Mouse (Mus musculus): Measurements from ENCODE around the gene Olfr12.

Olfr12 gene

DNA sequence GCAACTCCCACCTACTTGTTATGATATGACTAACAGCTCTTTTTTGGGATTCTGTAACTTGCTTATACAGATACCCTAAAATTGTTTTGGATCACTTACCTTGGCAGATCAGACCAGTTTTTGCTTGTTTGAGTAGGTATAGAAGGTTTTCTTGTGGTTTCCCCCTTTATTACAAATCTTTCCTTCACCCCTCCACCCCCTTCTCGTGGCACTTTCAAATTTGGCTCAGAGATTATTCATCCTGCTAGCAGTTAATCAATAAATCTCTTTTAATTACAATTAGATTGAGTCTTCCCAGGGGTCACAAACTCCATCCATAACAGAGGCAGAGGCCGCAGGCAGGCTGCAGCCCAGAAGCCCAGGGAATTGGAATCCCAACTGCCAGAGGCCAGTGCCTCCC lies at the start of gene Olfr12:
Olfr12 (plus strand) TSS at position 301 of the 400 bp plus-strand sequence.
- no peak for DNase-seq

DNA sequence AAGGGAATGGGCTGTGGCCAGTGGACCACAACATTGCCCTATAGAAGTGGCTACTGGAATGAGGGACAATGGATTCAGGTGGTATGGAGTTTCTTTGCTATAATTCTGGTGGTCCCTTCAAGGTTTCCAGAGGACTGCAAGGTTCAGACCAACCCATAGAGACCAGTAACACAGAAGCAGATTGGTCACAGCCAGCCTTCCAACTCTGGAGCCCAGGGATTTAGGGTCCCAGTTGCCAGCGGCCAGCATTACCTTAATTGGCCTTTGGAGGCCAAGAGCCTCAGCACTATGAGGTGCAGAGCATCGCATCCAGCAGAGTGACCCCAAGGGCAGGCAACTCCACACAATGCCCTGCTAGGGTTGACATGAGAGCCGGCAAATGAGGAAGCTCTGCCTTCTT lies 46.6 kb upstream of the Olfr12 start, which contains the start of gene Olfr1413:
Olfr1413 (plus strand) TSS at position 301 of the 400 bp plus-strand sequence.
- no peak for DNase-seq

DNA sequence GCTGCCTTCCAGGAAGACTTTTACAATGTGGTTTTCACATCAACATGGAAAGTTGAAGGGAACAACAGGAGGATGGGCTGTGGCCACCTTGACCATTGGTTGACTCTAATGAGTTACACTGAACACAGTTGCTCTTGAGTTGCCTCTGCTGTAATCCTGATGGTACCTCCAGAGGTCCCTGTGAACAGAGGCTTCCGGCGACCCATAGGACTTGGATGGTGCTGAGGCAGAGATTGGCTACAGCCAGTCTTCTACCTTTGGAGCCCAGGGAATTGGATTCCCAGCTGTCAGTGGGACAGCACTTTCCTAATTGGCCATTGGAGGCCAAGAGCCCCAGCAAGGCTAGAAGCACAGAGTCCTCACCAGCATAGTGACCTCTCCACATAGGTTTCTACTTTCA lies 32.1 kb upstream of the Olfr12 start, which contains the start of gene Olfr1412:
Olfr1412 (plus strand) TSS at position 301 of the 400 bp plus-strand sequence.
- DNase-seq = no peak

DNA sequence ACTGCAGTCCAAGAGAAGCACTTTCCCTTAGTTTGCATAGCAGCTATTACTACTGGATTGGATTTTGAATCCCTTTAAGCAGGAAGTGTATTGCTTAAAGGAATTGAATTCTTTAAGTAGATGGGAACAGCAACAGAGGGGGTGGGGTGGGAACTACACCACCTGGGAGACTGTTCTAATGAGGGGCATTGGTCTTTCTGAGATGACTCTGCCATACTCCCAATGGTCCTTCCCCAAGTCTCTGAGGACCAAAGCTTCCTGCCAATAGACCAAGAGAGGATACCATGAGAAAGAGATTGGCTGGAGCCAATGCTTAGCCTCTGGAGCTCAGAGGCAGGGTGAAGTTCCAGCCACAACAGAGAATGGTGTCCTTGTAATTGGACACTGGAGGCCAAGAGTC lies 23.5 kb upstream of the Olfr12 start, which contains the start of gene Olfr1411:
Olfr1411 (plus strand) TSS at position 301 of the 400 bp plus-strand sequence.
- DNase-seq = no peak

DNA sequence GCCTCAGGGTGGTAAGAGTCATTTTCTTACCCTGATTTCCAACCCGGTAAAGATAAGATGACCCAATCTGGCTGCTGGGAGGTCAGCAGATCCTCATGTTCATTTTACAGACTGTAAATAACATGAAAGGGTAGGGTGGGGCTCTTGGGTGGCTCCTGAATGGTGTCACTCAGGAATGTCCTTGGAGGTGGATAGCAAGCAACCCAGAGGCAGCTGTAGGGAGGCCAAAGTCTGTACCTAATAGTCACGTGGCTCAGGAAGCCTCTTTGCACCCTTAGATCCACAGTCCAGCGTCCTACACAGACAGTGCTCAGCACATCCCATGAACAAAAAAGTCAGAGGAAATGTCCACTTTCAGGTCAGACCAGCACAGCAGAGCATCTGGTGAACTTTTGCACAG lies 21.6 kb upstream of the Olfr12 start:
- DNase-seq = no peak

DNA sequence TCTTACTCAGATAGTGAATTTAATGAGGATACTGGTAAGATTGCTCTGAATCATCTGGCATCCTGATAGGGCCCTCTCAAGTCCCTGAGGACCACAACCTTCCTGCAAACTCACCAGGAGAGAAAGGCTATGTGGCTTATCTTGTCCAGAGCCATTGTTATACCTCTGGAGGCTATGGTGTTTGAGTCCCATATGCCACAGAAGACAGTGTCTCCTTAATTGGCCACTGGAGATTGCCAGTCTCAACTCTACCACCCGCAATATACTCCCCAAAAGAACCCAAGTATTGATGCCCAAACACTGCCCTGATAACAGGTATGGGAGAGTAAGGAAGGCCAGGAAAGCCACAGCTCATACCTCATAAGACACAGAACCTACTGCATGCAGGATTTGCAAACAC lies 12.1 kb upstream of the Olfr12 start, which contains the start of gene Olfr1410:
Olfr1410 (plus strand) TSS at position 301 of the 400 bp plus-strand sequence.
- DNase-seq = no peak

DNA sequence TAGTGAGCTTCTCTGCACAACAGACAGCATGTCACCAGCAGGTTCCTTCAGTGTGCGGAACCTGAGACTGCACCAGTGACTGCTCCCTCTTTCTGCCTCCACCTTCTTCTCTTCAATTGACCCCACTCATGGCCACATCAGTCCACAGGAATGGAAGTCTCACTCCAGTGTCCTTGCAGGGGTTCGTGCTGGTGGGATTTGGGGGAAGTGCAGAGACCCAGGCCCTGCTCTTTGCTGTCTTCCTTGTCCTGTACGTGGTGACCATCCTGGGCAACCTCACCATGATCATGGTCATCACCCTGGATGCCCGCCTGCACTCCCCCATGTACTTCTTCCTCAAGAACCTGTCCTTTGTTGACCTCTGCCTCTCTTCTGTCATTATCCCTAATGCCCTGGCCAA lies 9.9 kb upstream of the Olfr12 start:
- DNase-seq = no peak

DNA sequence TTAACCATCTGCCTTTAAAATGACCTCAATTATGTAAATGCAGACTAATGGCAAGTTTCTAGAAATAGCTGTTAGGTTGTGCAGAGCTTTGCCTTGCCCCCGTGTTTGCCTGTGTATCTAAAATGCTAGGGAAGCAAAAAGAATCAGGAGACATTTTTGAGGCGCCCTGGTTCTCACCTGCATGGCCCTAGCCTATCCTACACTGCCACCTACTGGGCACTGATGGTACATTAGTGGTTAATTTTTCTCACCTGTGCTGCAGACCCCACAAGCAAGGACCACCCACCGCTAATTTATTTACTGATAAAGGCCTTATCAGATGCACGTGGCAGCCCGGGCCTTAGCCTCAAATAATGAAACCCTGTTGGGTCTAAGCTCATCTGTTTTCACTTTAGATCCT lies 6.6 kb upstream of the Olfr12 start:
- peak; percentile 62 for DNase-seq

DNA sequence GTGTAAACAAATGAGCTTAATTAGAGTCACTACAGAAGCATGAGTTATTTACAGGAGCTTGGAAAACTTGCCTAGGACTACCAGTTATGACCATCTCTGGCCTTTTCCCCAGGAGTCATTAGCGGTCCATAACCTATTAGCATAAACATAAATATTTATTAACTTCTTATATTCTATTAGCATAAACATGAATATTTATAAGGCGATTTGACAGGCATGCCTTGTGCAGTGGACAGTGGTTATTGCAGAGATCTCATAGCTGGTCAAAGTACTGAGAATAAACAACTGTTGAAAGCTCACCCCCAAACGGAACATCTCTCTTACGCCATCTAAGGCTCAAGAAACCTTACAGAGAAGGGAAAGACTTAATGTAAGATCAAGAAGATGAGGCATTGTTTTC lies 4.4 kb upstream of the Olfr12 start:
- no peak for DNase-seq

DNA sequence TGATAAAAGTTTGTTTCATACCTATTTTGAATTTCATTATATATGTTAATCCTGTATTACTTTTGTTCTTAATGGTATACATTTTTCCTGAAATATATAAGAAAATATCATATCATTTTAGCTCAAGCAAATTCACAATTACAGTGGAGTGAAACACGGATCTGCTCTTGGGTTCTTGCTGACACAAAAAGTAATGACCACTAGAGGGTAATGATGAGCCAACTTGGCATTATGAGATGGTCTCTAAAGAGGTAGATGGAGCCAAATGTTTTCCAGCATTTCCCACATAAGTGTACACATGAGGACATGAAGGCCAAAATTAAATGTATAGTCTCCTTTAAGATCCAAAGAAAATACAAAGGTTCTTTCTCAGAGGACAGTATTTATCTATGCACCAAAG lies 3.1 kb upstream of the Olfr12 start:
- peak; percentile 15 for DNase-seq

DNA sequence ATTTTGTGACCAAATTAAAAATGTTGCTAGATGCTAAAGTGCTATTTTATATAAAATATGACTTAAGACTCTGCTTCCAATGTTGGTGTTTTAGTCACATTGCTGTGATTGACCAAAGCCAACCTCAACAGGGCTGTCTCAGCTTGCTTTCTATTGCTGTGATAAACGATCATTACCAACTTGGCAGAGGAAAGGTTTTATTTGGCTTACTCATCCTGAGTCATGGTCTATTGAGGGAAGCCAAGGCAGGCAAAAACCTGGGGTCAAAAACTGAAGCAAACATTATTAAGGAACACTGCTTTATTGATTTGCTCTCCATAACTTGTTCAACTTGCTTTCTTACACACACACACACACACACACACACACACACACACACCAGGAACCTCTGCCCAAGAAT lies 1.5 kb upstream of the Olfr12 start:
- no peak for DNase-seq

DNA sequence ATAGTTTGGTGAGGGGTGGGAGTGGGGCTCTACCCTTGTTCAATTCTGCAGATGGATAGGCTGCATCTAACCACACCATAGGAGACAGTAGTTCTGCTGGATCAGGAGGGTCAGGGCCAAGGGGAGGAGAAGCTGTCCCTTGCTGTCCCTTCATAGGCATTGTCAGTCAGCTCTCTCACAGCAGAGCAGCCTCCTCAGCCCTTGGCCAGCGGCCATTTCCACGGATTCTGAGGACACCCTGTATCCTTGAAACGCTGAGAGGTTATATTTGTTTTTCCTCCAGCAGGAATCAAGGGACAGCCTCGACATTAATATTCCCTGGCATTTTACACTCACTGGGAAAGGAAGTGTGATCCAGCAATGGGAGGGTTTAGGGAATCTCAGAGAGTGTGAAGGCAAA lies 772 bp downstream of the Olfr12 start:
- no peak for DNase-seq

DNA sequence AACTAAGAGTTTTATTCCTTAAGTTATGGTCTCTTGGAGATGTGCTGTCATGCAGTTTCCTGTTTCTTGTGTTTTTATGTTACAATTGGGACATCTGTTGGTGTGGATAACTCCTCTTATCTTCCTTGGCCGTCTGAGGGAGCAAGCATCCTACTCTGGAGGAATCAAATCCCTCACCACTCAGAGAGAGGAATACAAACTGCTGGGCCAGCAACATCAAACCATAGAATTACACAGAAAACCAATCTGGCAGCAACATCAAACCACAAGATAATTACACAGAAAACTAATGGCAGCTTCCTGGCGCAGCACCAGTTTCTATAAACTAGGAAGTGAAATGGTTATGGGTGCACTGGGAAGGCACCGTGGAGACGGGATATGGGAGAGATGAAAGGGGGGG lies 10.6 kb downstream of the Olfr12 start:
- no peak for DNase-seq

DNA sequence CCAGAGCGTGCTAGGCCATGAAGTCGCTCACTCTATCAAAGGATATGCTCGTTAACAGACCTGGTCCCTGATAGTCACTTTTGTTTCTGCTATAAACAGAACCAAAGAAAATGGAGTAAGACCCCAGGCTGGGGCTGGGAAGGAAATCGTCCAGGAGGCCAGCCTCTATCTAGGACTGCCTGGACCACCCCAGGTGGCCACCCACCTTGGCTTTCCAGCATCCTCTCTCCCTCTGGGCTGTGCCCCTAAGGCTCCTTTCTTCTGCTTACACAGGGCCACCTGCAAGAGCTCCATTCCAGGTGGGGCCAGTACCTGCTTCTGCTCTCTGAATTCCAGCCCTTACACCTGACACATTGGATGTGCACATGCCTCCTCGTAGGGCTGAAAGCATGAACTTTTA lies 14.6 kb downstream of the Olfr12 start:
- no peak for DNase-seq

DNA sequence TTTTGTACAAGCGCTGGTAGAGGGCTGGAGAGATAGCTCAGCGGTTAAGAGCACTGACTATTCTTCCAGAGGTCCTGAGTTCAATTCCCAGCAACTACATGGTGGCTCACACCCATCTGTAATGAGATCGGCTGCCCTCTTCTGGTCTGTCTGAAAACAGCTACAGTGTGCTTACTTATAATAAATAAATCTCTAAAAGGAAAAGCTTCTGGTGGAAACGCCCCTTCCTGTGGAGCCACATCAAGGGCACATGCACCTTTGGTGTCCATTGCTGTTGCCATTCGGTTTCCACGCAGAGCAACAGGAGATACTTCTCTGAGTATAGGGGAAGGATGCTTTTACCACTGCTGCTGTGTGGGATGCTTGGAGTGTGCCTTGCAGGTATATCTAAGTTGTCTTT lies 15.4 kb downstream of the Olfr12 start:
- DNase-seq = no peak

DNA sequence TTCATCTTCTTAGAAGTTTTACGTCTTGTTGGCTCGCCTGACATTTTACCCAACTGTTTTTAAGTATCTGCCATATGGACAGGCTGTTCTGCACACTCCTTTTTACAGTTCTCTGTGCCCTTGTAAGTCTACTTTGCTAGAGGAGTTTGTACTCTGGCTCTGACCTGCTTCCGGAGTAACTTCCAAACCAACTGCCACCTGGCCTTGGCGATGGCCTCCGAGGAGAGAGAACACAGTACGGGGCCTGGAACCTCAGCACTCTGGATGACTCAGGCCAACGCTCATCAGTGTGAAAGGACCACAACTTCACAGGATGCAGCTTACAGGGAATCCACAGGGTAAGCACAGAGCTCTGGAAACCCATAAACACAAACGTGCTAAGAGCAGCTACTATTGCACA lies 16.1 kb downstream of the Olfr12 start:
- no peak for DNase-seq

DNA sequence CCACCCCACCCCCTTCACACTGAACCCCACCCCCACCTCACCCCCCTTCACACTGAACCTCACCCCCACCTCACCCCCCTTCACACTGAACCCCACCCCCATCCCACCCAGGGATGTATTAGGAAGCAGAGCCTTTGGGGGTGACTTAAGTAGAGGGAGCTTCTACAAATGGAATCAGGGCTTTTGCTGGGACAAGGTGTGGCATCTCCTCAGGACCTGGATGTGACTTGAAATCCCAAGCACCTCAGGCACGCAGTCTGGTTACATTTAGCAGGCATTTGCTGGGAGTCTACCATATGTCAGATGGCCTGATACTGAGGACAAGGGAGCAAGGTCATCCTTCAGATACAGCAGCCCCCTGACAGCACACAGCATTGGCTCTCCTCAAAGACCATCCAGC lies 17.0 kb downstream of the Olfr12 start:
- no peak for DNase-seq

DNA sequence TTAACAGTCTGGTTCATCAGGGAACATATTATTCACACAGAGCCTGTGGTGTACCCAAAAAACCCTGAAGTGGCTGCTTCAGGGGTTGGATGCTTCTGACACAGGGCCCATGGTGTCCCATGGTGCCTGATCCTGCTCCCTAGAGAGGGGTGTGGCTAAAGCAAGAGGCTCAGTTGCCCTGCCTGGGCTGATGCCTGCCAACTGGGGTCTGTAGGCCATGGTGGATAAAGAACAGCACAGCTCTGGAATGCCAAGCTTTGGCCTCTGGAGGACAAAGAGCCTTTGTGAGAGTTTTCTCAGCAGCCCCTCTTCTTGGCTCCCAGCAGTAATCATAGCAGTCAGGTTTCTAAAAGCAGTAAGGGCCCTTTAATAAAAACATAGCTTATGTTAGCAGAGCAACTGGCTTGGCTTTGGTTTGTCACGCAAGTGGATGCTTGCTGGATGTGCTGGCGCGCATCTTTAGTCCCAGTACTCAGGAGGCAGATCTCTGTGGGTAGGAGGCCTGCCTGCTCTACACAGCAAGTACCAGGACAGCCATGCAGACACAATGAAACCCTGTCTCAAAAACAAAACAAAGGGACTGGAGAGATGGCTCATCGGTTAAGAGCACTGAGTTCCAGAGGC lies 17.5 kb downstream of the Olfr12 start:
- no peak for DNase-seq

DNA sequence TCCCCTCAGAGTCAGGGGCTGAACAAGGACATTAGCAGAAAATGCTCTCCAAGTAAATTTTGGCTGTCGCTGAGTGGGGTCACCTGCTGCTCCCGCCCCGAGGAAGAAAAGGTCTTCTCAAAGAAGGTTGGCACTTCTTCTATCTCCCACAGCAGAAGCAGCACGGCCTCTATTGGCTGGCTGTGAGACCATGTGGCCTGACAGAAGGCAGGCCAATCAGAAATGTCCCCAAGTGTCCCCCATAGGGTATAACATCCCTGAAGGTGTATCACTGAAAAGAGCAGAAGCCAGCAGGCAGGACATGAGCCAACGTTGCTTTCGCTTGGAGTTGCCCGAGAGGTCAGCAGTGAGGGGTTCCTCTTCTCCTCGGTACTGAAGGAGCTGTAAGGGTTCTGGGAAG lies 18.4 kb downstream of the Olfr12 start:
- DNase-seq = no peak

DNA sequence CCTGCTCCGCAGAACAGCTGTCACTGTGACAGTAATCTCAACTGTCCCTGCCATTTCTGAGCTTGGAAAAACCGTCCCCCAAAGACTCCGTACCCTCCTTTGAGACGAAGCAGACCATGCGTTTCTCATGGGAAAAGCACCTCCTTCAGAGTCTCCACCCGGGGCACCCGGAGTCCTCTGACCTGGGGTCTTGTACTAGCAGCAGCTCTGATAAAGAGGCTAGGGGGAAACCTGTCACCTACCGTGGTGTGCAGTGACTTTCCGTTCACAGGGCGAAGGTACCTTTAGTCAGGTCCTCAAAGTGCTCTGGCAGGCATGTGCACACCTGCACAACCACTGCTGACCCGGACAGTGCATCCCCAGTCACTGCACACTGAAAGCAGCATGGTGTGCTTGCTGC lies 19.1 kb downstream of the Olfr12 start:
- DNase-seq = no peak

DNA sequence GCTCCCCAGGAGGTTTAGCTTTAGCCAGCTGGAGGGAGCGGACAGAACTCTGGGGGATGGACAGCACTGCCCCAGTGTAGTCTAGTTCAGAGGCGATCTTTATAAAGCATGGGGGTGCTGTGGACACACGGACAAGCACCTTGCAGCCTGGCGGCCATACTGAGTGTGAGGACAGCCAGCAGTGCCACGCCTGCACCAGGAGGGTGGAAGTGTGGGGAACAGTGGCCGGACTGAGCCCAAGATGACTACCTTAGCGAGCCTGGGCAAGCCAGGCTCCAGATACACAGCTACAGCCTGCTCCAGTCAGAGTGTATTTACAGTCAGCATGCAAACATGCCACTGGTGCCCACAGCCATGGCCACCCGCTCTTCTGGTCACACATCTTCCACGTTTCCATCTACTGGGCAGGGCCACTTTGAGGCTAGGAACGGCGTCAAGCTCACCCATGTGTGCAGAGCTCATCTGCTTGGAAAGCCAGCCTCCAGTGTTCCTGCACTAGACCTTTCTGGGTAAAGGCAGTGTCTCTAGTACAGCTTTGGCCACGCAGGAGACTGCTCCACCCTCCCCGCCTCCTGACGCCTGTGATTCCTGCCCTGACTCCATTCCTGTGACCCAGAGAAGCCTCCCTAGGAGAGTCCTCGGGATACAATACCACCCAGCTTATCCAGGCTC lies 20.0 kb downstream of the Olfr12 start:
- no peak for DNase-seq

DNA sequence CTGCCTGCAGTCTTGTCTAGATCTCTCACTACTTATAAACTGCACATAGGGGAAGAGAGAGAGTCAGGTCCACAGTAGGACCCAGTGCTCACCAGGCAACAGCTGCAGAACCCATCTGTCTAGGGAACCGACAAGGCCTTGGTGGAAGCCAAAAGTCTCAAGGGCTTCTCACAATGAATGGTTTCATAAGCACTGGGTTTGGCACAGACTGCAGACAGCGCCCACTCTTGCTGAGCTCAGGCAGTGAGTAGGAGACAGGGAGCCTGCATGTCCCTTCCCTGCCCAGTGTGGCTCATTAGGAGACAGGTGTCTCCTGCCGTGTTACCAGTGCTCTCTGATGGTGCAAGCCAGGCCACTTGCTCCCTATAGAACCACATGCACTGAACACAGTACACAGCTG lies 20.6 kb downstream of the Olfr12 start:
- no peak for DNase-seq

DNA sequence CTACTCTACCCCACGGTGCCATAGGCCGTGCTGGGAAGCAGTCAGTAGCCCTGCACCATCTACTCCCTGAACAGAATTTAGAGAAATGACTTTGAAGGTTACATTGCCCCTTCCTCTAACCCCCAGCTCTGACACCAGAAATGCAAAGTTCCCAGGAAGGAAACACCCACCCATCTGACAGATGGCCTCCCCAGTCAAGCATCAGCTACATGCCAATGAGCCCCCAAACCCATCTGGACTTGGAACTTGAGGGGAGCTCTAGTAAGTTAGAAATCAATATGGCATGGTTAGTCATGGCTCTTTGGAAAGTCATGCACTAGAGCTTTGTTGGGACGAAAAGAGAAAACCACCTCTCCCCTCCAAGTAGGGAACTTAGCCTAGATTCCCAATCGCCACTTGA lies 21.1 kb downstream of the Olfr12 start:
- DNase-seq = no peak

DNA sequence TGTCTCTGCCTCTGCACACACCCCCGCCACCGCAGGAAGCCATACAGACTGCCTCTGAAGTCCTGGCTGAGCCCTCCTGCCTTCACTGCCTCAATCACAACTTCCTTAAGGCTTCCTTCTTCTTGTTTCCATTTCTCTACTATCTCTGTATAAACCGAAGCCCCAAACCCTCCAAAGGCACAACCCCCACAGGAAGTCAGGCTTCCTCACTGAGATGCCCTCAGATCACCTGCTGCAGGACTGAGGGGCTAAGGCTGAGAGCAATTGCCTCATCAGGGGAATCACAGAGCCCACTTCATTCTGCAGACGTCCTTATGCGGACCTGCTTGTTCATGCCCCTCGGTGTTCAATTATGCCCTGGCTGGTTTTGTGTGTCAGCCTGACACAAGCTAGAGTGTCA lies 22.8 kb downstream of the Olfr12 start:
- DNase-seq = no peak

Measured in lung, postnatal 36 days (tissue).